Mouse (Mus musculus): ENCODE results near the gene Stk26. TPM values are rescaled to one million over a fixed set of nuclear protein-coding genes. Genes with fewer than 3 reads are reported as not detected.

Stk26 gene
- polyA plus RNA-seq, 1 experiment from 2014 or later, result 14.7 TPM

Other genes with a start within 250 kb of the Stk26 start
- gene Frmd7, start 101.7 kb downstream of the Stk26 start, polyA plus RNA-seq (2016; fragmentation: Nextera tagmentation; extraction: Ambion mirVana), result 0.25 and 0.28 TPM in 2 replicates
- 31.9 and 33.3 TPM in 2 replicates for gene Rap2c, start 177.0 kb downstream of the Stk26 start, polyA plus RNA-seq (2016; fragmentation: Nextera tagmentation; extraction: Ambion mirVana)

All from limb, embryonic 10.5 days (tissue).